ENCODE assay signal across 20 mouse cellular contexts in the genomic region with DNA sequence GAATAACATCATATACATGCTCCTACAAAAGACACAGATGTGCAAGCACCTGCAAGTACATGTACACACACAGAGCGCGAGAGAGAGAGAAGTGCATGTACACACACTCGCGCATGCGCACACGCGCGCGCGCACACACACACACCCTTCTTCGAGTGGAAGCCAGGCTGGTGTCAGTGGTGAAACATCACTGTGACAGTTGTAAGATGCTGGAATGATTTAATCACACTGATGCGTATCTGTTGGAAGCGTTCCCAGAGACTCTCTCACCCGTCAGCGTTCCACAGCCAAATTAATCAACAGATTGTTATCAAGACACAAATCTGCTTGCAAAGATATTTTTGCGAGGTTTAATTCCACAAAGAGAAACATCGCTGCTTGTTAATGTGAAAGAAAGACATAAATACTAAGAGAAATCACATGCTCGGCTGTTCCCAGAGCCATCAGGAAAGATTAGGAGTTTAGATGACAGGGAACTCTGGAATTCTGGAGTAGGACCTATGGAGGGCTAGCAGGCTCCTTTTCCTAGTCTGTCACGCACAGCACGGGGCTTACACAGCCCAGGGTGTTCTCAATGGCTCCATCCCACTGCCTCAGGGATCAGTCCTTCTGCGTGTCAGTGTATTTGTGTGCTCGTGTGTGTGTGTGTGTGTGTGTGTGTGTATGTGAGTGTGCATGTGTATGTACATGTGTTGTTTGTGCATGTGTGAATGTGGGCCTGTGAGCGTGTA.
DNase-seq lines count a peak whose midpoint lies in the region; ATAC-seq and TF ChIP-seq lines count a peak whose summit lies in the region.
"Had no signal": no experiment of that assay in that cellular context is flagged by ENCODE, and none has a peak within 500 bp of the region (broad histone marks: within the 10 kb centered on the region; RNA-seq: fewer than 3 reads in every experiment).

No protein-coding gene starts in this region.

- ATAC-seq in forebrain, embryonic 13.5 days, result peak; percentile 50; the same call in 1 of the 2 replicates
- no peak for ATAC-seq in midbrain, postnatal 0 days (ENCODE audit: low FRiP score)
- no peak for ATAC-seq in midbrain, embryonic 16.5 days

- no peak overlapping the region for H3K9ac ChIP-seq in forebrain, embryonic 13.5 days
- H3K9ac ChIP-seq in midbrain, postnatal 0 days (replicated peaks; ENCODE audit: low read length, poor library complexity, severe bottlenecking), result no peak overlapping the region
- H3K9ac ChIP-seq in midbrain, embryonic 16.5 days (ENCODE audit: low read depth, low read length), result no peak overlapping the region
- H3K9ac ChIP-seq: heart, embryonic 12.5 days; hindbrain, embryonic 12.5 days; liver, embryonic 14.5 days had no signal

- no peak for TF ChIP-seq CTCF in midbrain, postnatal 0 days (IDR thresholded peaks at IDR 0.05)

- no peaks in the 10 kb centered on the region for H3K9me3 ChIP-seq in forebrain, embryonic 13.5 days (replicated peaks)
- no peaks in the 10 kb centered on the region for H3K9me3 ChIP-seq in forebrain, embryonic 10.5 days
- H3K9me3 ChIP-seq in midbrain, postnatal 0 days (ENCODE audit: low read length), result no peaks in the 10 kb centered on the region
- H3K9me3 ChIP-seq in midbrain, embryonic 16.5 days (replicated peaks; ENCODE audit: control insufficient read depth, low read length, poor library complexity, severe bottlenecking), result no peaks in the 10 kb centered on the region
- H3K9me3 ChIP-seq: heart, embryonic 12.5 days; hindbrain, embryonic 12.5 days; midbrain, embryonic 10.5 days had no signal

- H3K27me3 ChIP-seq in forebrain, embryonic 13.5 days, result peaks cover 2% of the 10 kb centered on the region; the same call in 1 of the 2 replicates
- H3K27me3 ChIP-seq in forebrain, embryonic 10.5 days (ENCODE audit: poor library complexity, severe bottlenecking), result no peaks in the 10 kb centered on the region
- no peaks in the 10 kb centered on the region for H3K27me3 ChIP-seq in midbrain, postnatal 0 days (ENCODE audit: insufficient read depth, low read length)
- no peaks in the 10 kb centered on the region for H3K27me3 ChIP-seq in midbrain, embryonic 16.5 days (ENCODE audit: control insufficient read depth, insufficient read depth, low read depth, low read length)
- H3K27me3 ChIP-seq: CH12.LX; heart, embryonic 12.5 days; hindbrain, embryonic 12.5 days had no signal

- no peaks in the 10 kb centered on the region for H3K36me3 ChIP-seq in forebrain, embryonic 13.5 days (ENCODE audit: poor library complexity, severe bottlenecking)
- H3K36me3 ChIP-seq in forebrain, embryonic 10.5 days (replicated peaks), result no peaks in the 10 kb centered on the region
- H3K36me3 ChIP-seq in midbrain, postnatal 0 days (ENCODE audit: insufficient read depth, low read length), result no peaks in the 10 kb centered on the region
- H3K36me3 ChIP-seq in midbrain, embryonic 16.5 days (ENCODE audit: control insufficient read depth, insufficient read depth, low read length), result no peaks in the 10 kb centered on the region
- H3K36me3 ChIP-seq: heart, embryonic 12.5 days; hindbrain, embryonic 12.5 days; midbrain, embryonic 10.5 days had no signal

- H3K4me3 ChIP-seq in forebrain, embryonic 13.5 days, result no peak overlapping the region
- H3K4me3 ChIP-seq in forebrain, embryonic 10.5 days, result no peak overlapping the region
- H3K4me3 ChIP-seq in midbrain, postnatal 0 days (ENCODE audit: low read depth, low read length), result no peak overlapping the region
- no peak overlapping the region for H3K4me3 ChIP-seq in midbrain, embryonic 16.5 days (ENCODE audit: low read depth, low read length)
- H3K4me3 ChIP-seq: heart, embryonic 12.5 days; hindbrain, embryonic 12.5 days; midbrain, embryonic 10.5 days had no signal

- H3K4me1 ChIP-seq in forebrain, embryonic 13.5 days, result peaks cover 5% of the 10 kb centered on the region; the same call in 1 of the 2 replicates
- peaks cover 15% of the 10 kb centered on the region for H3K4me1 ChIP-seq in forebrain, embryonic 10.5 days
- H3K4me1 ChIP-seq in midbrain, postnatal 0 days (ENCODE audit: insufficient read depth, low read length), result no peaks in the 10 kb centered on the region
- H3K4me1 ChIP-seq in midbrain, embryonic 16.5 days (ENCODE audit: control insufficient read depth, insufficient read depth, low read length), result no peaks in the 10 kb centered on the region; the same call in 1 of the 2 replicates
- H3K4me1 ChIP-seq: hindbrain, embryonic 12.5 days had no signal

- 79% methylated on average over 23 of the region's 23 CpGs for WGBS in forebrain, embryonic 13.5 days
- 94% methylated on average over 23 of the region's 23 CpGs for WGBS in forebrain, embryonic 10.5 days
- 79% methylated on average over 23 of the region's 23 CpGs for WGBS in midbrain, postnatal 0 days
- 79% methylated on average over 23 of the region's 23 CpGs for WGBS in midbrain, embryonic 16.5 days

- no peak overlapping the region for H3K4me2 ChIP-seq in forebrain, embryonic 13.5 days
- H3K4me2 ChIP-seq in midbrain, postnatal 0 days (ENCODE audit: low read depth, low read length, poor library complexity, severe bottlenecking), result no peak overlapping the region
- H3K4me2 ChIP-seq in midbrain, embryonic 16.5 days (ENCODE audit: low read length), result no peak overlapping the region
- H3K4me2 ChIP-seq: heart, embryonic 12.5 days; hindbrain, embryonic 12.5 days had no signal

- no peak for DNase-seq in forebrain, embryonic 10.5 days (ENCODE audit: extremely low spot score, low spot score)
- DNase-seq in midbrain, postnatal 0 days (ENCODE audit: low spot score), result peak; percentile 61
- DNase-seq in layer of hippocampus, adult 18-20 months (ENCODE audit: low spot score in 2 of 2), result peak; percentile 28 to 65
- no peak for DNase-seq in urinary bladder, postnatal 36 days (ENCODE audit: low spot score in 2 of 2)
- no peak for DNase-seq in kidney, adult 8-10 months
- no peak for DNase-seq in urinary bladder, postnatal 25 days (ENCODE audit: low spot score)
- DNase-seq: adrenal gland, adult 8-10 months; cerebellum, adult 11 months; embryo, embryonic 11 days; heart, postnatal 14 days; retina, postnatal 1 day; thymus, postnatal 14 days had no signal

- peak overlapping the region; percentile 73 for H3K27ac ChIP-seq in forebrain, embryonic 13.5 days
- H3K27ac ChIP-seq in forebrain, embryonic 10.5 days, result no peak overlapping the region
- no peak overlapping the region for H3K27ac ChIP-seq in midbrain, postnatal 0 days (ENCODE audit: low read depth, low read length)
- H3K27ac ChIP-seq in midbrain, embryonic 16.5 days (ENCODE audit: low read length), result no peak overlapping the region
- H3K27ac ChIP-seq: hindbrain, embryonic 12.5 days; liver, embryonic 14.5 days; macrophage; midbrain, embryonic 10.5 days had no signal

Comparison
In these comparisons a context has a peak if more than half of its experiments do, and no peak if none do; other contexts are left out.
1. DNase-seq: peak in midbrain, postnatal 0 days (single experiment) and layer of hippocampus, adult 18-20 months (2 of 2); none in forebrain, embryonic 10.5 days (single experiment), urinary bladder, postnatal 36 days (0 of 2), kidney, adult 8-10 months (0 of 2) and urinary bladder, postnatal 25 days (single experiment).